Mouse (Mus musculus): ENCODE results near the gene Sfr1. TPM values are rescaled to one million over a fixed set of nuclear protein-coding genes. Genes with fewer than 3 reads are reported as not detected.

Sfr1 gene
- total RNA-seq, 2 experiments from 2014 or later = 63.2 to 70.0 TPM

DNA sequence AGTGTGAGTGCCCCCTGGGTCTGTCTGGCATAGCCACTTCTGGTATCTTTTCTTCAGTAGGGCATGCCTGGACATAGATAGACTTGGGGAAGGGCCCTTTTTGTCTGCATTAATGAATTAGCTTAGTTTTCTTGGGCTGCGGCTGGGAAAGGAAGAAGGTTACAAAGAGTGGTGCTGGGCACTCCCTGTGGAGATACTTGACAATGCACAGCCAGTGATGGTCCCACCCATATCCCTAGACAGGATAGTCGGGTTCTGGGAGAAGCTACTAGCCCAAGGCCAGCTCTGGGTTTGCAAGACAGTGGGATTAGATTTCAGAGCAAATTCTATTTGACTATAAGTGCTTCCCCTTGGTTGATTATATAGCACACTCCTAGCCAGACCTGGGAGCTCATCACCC lies 17.5 kb downstream of the Sfr1 start:
- DNase-seq (ENCODE audit: low spot score) = no peak
- intact Hi-C loops (cut with DNase I) = no loop called here

DNA sequence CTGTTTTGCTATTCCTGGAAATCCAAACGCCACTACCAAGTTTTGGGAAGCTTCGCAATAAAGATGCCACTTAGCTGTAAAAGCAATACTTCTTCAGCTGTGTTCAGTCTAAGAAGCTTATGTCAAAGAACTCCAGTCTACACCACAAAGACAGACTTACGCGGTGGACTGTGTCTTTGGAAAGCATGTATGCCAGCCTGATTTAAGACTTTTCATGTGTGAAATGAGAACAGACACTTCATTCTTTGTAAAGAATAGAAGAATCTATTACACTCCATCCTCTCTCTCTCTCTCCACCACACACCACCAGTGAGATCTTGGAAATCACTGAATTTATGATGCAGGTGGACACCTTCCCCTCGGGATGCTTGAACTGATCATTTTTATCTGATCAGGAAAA lies 18.9 kb downstream of the Sfr1 start:
- intact Hi-C loops (cut with DNase I) = no loop called here
- DNase-seq (ENCODE audit: low spot score) = no peak

DNA sequence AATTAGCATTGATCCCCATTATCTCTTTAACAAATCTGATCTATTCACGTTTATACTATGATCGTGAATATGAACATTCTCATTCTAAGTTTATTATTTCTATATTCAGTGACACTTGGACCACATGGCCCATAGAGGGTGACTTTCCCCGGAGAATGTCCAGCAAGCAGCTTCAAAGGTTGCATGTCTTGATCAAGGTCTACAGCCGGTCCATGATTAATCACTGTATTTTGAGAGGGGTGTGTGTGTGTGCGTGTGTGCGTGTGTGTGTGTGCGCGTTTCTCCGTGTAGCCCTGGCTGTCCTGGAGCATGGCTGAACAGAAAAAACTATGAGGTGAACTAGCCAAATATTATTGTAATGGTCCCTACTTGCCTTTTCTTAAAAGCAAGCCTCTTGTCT lies 21.0 kb downstream of the Sfr1 start:
- no peak for DNase-seq (ENCODE audit: low spot score)

GRCm38 (mm10) chr19:47753921-47754320 lies 22.4 kb downstream of the Sfr1 start:
- intact Hi-C loops (cut with DNase I) = no loop called here
- no peak for DNase-seq (ENCODE audit: low spot score)

More for the DNA sequence above, 21.0 kb downstream of the Sfr1 start:
- intact Hi-C loops (cut with DNase I) = no loop called here

DNA sequence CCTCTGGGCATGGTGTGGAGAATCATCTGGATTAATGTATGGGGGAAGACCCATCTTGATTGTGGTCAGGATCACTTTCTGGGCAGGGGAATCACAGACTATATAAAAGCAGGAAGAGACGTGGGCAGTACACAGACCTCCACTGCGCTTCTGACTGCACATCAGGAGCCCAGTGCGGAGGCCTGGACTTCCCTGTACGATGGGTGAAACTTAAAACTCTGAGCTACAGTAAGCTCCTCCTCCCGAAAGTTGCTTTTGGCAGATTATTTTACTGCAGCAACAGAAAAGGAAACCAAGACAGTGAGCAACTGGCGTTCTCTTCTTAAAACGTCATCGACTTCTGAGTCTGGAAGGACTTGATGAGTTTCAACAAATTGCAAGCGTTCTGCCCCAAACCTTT lies 23.4 kb downstream of the Sfr1 start:
- intact Hi-C loops (cut with DNase I) = no loop called here
- no peak for DNase-seq (ENCODE audit: low spot score)

- DNase-seq (ENCODE audit: low spot score) = no peak
- intact Hi-C loops (cut with DNase I) = no loop called here
Observed at GRCm38 (mm10) chr19:47755625-47756024, 24.1 kb downstream of the Sfr1 start.

- intact Hi-C loops (cut with DNase I) = no loop called here
- DNase-seq (ENCODE audit: low spot score) = no peak
Observed at GRCm38 (mm10) chr19:47777847-47778246, 46.4 kb downstream of the Sfr1 start.

- intact Hi-C loops (cut with DNase I) = no loop called here
- no peak for DNase-seq (ENCODE audit: low spot score)
Observed at GRCm38 (mm10) chr19:47780145-47780544, 48.7 kb downstream of the Sfr1 start.

DNA sequence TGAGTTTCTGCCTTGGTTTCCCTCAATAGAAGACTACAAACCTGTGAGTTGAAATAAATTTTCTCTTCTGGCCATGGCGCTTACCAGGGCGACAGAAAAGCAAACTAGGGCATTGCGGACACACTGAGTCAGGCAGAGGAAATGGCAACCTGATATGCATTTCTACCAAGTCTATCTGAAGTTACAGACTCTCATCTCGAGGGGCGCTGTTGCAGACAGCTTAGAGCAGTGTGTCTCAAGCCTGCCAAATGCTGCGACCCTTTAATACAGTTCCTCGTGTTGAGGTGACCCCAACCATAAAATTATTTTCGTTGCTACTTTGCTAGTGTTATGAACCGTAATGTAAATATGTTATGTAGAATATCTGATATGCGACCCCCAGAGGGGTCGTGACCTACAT lies 49.5 kb downstream of the Sfr1 start:
- no peak for DNase-seq (ENCODE audit: low spot score)
- intact Hi-C loops (cut with DNase I) = no loop called here

DNA sequence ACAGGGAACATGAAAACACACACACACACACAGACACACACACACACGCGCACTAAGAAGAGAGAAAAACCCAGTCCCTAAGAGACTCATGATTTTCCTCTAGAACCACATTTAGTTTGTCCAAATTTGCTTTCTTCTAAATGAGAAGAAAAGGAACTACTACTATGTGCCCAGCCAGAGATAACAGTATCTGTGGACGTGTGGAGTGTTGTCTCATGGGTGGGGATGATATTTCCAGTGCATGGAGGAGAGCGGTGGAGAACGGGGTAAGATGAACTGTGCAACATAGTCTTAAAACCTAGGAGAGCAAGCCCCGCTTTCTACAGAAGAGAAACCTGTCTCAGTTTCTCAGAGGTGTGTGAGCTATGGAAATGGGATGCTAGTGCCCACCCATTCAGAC lies 52.4 kb downstream of the Sfr1 start:
- DNase-seq (ENCODE audit: low spot score) = no peak
- intact Hi-C loops (cut with DNase I) = no loop called here

Small RNA genes within 50 kb of the gene (microRNA-seq; reads per million reads assigned to microRNA genes)
- gene Mir8090 = not detected

Other genes starting within 250 kb of the Sfr1 start
- 10 to 100 TPM; 17.8 to 18.9 TPM for gene Stn1, start 194.2 kb upstream of the Sfr1 start, total RNA-seq (2021)
- gene Slk, start 152.0 kb upstream of the Sfr1 start, total RNA-seq (2021) = 10 to 100 TPM; 84.7 to 94.1 TPM
- not detected for gene Col17a1, start 39.6 kb upstream of the Sfr1 start, total RNA-seq (2021)
- 100 to 1,000 TPM; 165 to 166 TPM for gene Gsto1, start 123.3 kb downstream of the Sfr1 start, total RNA-seq (2021)
- gene Gsto2, start 133.9 kb downstream of the Sfr1 start, total RNA-seq (2021) = 1 to 10 TPM; 1.9 to 2.0 TPM
- gene Cfap43, start 187.6 kb downstream of the Sfr1 start, total RNA-seq (2021) = under 1 TPM in 1 of 2 experiments, not detected in 1; 0.25 TPM
- 1 to 10 TPM; 9.0 to 9.9 TPM for gene Itprip, start 187.6 kb downstream of the Sfr1 start, total RNA-seq (2021)
- 1 to 10 TPM; 2.6 to 3.3 TPM for gene Cfap58, start 206.0 kb downstream of the Sfr1 start, total RNA-seq (2021)